Mouse (Mus musculus): ENCODE results near the gene Zc3hc1.

Gene Zc3hc1

GRCm38 (mm10) chr6:30372627-30373369, 18.0 kb downstream of the Zc3hc1 start:
- no peak for DNase-seq

GRCm38 (mm10) chr6:30369291-30369690, 21.5 kb downstream of the Zc3hc1 start:
- no peak for DNase-seq

GRCm38 (mm10) chr6:30363808-30364207, 27.0 kb downstream of the Zc3hc1 start:
- DNase-seq = no peak

DNA sequence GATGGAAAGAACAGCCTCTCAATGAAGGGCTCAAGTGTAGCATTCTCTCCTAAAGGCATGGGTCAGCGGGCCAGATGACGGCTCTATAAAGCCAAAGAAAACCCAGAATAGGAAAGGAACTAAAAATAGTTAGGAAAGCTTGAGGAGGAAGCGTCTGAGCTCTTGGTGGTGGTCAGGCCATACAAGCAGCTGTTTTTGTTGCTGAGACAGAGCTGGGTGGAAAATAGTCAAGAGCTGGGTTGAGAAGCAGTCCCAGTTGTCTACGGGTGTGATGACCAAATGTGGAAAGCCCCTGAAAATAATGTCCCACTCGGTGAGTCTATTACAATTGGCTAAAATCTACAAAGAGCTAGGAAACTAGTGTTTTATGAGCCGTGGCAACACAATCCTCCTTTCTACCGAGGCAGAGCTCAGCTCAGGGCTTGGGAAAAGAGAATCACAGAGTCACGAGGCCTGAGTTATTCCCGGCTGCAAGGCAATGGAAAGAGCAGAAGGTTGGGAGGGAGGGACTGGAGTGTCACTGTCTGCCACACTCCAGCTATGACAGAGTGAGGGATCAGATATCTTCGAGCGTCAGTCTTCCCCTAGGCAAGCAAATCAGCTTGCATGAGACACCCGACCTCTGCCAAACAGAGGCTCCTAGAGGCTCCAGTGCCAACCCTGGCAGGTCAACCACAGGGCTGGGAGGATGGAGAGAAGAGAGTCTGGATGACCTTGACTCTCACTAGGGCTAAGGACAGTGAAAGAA, 30.9 kb downstream of the Zc3hc1 start:
- DNase-seq = no peak

- peak; percentile 84 for DNase-seq
These were observed 33.2 kb downstream of the Zc3hc1 start for GRCm38 (mm10) chr6:30357561-30358177.

DNA sequence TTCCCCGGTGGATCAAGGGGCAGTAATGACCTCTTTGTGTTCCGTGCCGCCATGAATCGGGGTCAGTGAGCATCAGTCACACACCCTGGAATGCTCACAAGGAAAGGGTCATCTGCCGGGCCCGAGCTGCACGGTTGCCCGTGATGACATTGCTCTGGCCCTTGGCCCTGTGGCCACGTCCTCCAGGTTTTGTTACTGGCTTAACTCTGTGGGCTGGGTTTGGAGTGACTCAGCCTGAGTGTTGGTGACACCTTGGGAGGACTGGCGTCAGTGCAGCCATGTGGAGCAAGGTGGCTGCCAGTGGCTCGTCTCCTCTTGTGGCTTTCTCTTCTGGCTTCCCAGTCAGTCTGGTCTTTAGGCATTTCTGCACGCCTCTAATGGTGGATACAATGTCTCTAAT, 34.1 kb downstream of the Zc3hc1 start:
- no peak for DNase-seq

- DNase-seq = no peak
These were observed 34.7 kb downstream of the Zc3hc1 start for GRCm38 (mm10) chr6:30356161-30356560.

DNA sequence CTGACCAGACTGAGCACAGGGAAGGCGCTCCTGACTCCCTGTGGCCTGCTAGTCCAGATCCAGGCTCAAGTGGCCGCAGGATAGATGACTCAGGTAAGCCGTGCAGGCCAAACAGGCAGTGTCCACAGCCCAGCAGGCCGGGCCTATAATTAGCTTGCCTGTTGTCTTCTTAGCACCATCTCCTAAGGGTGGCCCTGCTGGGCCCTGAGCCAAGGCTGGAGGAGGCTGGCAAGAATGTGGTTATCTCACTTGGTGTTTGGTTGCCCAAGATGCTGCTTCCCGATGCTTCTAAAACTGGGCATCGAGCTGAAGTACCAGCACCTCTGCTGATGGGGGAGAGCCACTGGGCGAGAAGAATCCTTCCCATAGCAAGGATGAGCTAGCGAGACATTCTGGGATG, 35.1 kb downstream of the Zc3hc1 start:
- DNase-seq = no peak

- peak; percentile 37 for DNase-seq
These were observed 36.1 kb downstream of the Zc3hc1 start for GRCm38 (mm10) chr6:30354760-30355159.

GRCm38 (mm10) chr6:30353661-30354060, 37.2 kb downstream of the Zc3hc1 start:
- no peak for DNase-seq

DNA sequence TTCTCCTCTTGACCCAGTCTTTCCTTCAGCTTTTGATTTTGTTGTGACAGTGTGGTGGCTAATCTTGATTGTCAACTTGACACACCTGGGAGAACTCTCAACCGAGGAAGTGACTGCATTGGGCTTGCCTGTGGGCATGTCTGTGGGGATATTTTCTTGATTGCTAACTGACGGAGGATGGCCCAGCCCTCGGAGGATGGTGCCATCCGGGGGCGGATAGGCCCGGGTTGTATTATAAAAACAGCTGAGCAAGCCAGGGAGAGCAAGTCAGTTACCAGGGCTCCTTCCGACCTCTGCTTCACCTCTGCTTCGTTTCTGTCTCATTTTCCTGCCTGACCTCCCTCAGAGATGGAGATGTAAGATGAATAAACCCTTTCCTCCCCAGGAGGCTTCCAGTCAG, 38.1 kb downstream of the Zc3hc1 start:
- peak; percentile 30 for DNase-seq

- peak; percentile 85 for DNase-seq
These were observed 39.5 kb downstream of the Zc3hc1 start for GRCm38 (mm10) chr6:30351290-30351689.

- DNase-seq = no peak
These were observed 43.5 kb downstream of the Zc3hc1 start for GRCm38 (mm10) chr6:30347288-30347801.

DNA sequence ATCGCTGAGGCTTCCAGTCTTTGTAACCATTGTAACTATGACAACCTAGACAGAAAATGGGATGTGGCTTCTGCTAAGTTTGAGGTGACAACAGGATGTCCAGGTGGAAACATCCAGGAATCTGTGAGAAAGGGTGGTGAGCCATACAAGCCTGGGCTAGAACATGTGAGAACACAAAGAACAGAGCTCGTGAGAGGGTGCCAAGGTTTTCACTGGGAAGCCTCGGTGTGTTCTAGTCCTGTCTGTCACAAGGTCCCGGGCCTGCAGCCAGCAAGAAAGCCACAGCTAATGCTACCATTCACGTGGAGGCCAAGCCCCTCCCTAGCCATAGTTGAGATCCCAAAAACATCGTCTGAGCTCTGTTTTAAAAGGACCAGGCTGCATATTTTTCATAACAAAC, 44.1 kb downstream of the Zc3hc1 start:
- DNase-seq = no peak

GRCm38 (mm10) chr6:30344032-30344431, 46.8 kb downstream of the Zc3hc1 start:
- no peak for DNase-seq

- peak; percentile 64 for DNase-seq
These were observed 50.5 kb downstream of the Zc3hc1 start for GRCm38 (mm10) chr6:30340231-30340873.

DNA sequence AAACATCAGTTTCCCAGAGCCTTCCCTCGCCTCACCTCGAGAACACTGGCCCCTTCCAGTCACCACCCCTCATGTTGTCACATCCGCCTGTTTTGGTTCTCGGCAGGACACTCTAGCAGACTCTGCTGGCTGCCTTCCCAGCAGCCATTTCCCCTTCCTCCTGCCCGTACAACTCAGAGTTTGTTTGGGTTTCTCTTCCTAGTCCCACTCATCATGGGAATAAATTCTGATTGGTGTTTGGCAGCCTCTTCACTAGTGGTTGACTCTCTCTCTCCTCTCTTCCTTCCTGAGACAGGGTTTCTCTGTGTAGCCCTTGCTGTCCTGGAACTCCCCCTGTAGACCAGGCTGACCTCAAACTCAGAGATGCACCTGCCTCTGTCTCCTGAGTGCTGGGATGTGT, 53.9 kb downstream of the Zc3hc1 start:
- DNase-seq = peak; percentile 60

DNA sequence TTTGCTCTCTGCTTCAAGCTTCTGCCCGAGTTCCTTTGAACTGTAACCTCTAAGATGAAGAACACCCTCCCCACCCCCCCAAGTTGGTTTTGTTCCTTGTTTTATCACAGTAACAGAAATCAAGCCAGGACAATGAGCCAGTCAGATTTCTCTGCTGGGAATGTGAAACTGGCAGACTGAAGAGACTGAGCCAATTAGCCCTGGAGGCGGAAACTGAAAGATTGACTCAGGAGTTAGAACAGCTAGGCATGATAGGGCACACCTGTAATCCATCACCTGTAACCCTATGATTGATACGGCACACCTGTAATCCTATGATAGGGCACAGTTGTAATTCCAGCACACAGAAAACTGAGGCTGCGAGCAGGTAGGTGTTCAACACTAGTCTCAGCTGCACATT, 58.6 kb downstream of the Zc3hc1 start:
- no peak for DNase-seq

GRCm38 (mm10) chr6:30330706-30331105, 60.1 kb downstream of the Zc3hc1 start:
- no peak for DNase-seq

GRCm38 (mm10) chr6:30325932-30326501, 64.8 kb downstream of the Zc3hc1 start:
- peak; percentile 27 for DNase-seq

DNA sequence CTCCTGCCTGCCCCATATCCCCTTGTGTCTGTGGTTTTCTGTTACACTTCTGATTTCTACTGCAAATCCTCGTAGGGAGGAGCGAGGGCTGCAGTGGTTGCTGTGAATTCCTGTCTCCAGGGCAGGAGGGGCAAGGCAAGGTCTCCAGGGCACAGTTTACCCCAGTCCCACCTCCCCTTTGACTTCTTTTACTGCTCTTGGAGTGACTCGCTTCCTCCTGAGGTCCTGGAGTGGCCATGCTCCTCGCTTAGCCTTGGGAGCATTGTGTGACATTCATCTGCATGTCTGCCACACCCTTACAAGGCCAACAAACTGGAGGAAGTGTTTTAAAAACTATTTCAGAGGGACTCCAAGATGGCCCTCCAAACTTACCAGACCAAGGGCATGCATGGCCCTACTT, 69.8 kb downstream of the Zc3hc1 start:
- DNase-seq = no peak

DNA sequence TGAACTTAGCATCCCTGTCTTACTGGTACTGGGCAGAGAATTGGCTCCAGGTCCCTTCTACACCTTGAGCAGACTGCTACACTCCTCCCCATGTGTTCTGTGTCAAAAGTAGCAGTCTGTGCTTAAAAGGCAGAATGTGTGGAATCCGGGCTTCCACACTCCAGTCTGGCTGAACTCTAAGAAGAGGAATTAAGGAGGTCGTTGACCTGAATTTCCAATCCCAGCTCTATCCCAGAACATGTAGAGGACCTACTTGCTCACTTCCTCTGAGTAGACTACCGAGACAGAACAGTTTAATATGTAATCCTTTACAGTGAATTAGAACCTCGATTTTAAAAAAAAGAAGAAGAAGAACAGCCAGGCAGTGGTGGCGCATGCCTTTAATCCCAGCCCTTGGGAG, 71.6 kb downstream of the Zc3hc1 start:
- DNase-seq = no peak
